Mouse (Mus musculus) right cerebral cortex, postnatal 4 days (tissue): ENCODE data around the gene Il18r1.
A peak's percentile ranks its signal among the peaks of the same experiment; 100 is the strongest.

Experiments
- DNase-seq: peaks from one replicate; pipeline ENCODE4 v3.0.0-alpha.2; 2022

Il18r1 gene

GRCm38 (mm10) chr1:40499708-40500107, 34.4 kb downstream of the Il18r1 start:
- no peak for DNase-seq

- no peak for DNase-seq
Measured at GRCm38 (mm10) chr1:40501126-40501525, 35.8 kb downstream of the Il18r1 start.

GRCm38 (mm10) chr1:40501546-40502398, 36.4 kb downstream of the Il18r1 start:
- DNase-seq, result no peak

- no peak for DNase-seq
Measured at GRCm38 (mm10) chr1:40504548-40504947, 39.2 kb downstream of the Il18r1 start.

- DNase-seq, result no peak
Measured at GRCm38 (mm10) chr1:40514851-40515585, 49.7 kb downstream of the Il18r1 start, which contains the start of gene Il18rap. Il18rap (plus strand) TSS chr1:40515362.

GRCm38 (mm10) chr1:40516364-40516763, 51.0 kb downstream of the Il18r1 start:
- no peak for DNase-seq

GRCm38 (mm10) chr1:40522918-40523317, 57.6 kb downstream of the Il18r1 start:
- no peak for DNase-seq

- DNase-seq, result no peak
Measured at GRCm38 (mm10) chr1:40523971-40524722, 58.8 kb downstream of the Il18r1 start.

- DNase-seq, result no peak
Measured at GRCm38 (mm10) chr1:40529287-40529686, 63.9 kb downstream of the Il18r1 start.

GRCm38 (mm10) chr1:40537577-40537976, 72.2 kb downstream of the Il18r1 start:
- no peak for DNase-seq

- DNase-seq, result peak; percentile 85
Measured at GRCm38 (mm10) chr1:40544650-40545049, 79.3 kb downstream of the Il18r1 start.

- no peak for DNase-seq
Measured at GRCm38 (mm10) chr1:40546645-40547044, 81.3 kb downstream of the Il18r1 start.

- no peak for DNase-seq
Measured at GRCm38 (mm10) chr1:40547064-40547572, 81.8 kb downstream of the Il18r1 start.

GRCm38 (mm10) chr1:40547762-40548161, 82.4 kb downstream of the Il18r1 start:
- DNase-seq, result no peak
